Mouse (Mus musculus) brain, embryonic 14.5 days (tissue): ENCODE measurements around the gene Fam131c. TPM values are rescaled to one million over a fixed set of nuclear protein-coding genes. Genes with fewer than 3 reads are reported as not detected.

Source experiments
- DNase-seq: peaks from one replicate; pipeline ENCODE4 v3.0.0-alpha.2; 2011; ENCODE audit warnings: low read depth
- CTCF ChIP-seq: fragments of 200-500 bp; IDR thresholded peaks from 2 replicates; pipeline ENCODE4 v1.5.1; 2012; ENCODE audit warnings: inconsistent platforms, mild to moderate bottlenecking, moderate library complexity, borderline replicate concordance; ENCODE audit not compliant: insufficient read depth, insufficient read length; ENCODE audit errors: extremely low read depth
- POLR2A ChIP-seq: fragments of 200-500 bp; IDR thresholded peaks from 2 replicates; pipeline ENCODE4 v1.6.1; 2012; ENCODE audit warnings: mild to moderate bottlenecking, inconsistent platforms, borderline replicate concordance; ENCODE audit not compliant: poor library complexity, insufficient read depth, insufficient read length, severe bottlenecking; ENCODE audit errors: extremely low read depth
- polyA plus RNA-seq: library from polyadenylated mRNA; depleted of rRNA; stranded (reverse); fragments of >200 nt; gene quantifications from 2 replicates; pipeline ENCODE4 v1.2.3, GENCODE M21; 2012; rRNA removed

Gene Fam131c
- 21.3 and 29.0 TPM in 2 replicates for polyA plus RNA-seq

DNA sequence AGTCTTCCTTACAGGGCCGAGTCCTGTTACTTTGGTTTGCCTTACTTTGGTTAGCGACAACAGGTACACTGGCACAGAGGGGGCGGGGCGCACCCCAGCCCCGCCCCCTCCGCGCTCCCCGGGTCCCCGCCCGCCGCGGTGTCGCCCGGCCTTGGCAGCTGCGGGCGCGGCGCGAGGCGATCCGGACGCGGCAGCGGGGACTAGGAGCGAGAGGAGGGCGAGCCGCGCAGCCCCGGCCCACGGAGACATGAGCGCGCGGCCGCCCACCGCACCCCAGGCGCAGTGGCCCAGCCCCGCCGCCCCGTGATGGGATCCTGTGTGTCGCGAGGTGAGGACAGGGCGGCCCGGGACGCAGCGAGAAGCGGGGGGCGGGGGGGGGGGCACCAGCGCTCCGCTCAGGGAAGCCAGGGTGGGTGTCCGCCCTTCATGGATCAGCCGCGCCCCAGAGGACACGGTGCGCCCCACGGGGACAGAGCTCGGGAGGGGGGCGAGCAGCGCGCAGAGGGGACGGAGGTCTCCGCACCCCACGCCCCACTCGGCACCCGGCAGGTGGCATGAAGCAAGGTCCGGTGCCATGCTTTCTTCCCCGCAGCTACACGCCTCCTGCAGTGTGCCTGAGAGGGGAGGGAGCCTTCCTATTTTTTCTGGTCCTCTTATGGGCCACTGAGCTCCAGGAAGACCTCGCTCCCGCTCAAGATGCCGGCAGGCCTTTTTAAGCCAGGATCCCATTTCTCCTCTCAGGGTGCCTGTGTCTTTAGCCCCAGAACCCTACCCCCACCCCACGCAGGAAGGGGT lies at the start of gene Fam131c:
Fam131c (plus strand) TSS at position 224 of the 795 bp plus-strand sequence.
- DNase-seq = peak; percentile 48
- no peak for TF ChIP-seq CTCF
- no peak for TF ChIP-seq POLR2A

DNA sequence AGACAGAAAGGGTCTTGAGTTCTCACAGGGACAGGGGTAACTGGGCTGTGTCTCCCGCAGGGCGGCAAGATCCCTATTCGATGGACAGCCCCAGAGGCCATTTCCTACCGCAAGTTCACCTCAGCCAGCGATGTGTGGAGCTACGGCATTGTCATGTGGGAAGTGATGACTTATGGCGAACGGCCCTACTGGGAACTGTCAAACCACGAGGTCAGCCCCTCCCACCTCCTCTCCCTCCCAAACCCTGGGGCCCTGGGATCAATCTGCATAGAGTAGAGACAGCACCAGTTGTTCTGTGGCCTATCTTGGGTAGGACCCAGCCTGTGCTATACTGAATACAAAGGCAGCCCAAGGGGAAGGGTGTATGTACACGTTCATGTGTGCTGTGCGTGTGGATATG lies 45.5 kb upstream of the Fam131c start:
- no peak for DNase-seq
- TF ChIP-seq CTCF (no peak), POLR2A (no peak)

DNA sequence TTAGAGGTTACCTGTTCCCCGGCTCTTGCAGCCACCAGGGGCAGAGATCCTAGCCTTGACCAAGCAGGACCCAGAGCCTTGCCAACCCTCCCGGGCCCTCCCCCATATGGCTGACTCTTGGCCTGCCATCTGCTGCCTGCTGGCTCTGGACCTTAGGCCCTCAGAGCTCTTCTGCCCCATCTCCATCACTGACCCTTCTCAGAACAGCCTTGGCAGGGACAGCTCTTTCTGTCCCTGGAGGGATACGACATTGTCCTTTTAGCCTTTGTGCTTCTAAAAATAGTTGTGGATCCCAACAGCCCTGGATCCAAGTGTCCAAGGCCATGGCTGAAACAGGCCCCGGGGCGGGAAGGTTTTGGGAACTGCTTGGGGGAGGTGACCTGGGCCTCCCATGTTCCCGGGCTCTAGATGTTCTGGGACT lies 43.2 kb upstream of the Fam131c start:
- no peak for DNase-seq
- no peak for TF ChIP-seq POLR2A
- no peak for TF ChIP-seq CTCF

DNA sequence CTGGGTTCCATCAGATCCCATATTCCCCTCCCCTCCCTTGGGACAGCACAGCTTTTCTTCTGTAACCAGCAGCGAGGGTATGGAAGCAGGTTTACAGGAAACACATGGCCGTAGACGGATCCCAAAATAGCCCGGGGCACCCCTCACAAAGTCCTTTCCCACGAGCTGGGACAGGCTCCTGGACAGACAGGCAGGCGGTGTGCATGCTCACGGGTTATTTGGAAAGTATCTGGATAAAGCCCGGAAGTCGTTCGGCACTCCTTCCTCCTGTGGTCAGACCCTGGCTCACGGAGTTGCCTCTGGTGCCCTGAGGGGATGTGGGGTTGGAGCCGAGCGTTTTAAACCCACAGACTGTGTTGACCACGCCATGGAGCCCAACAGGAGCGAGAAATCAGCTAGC lies 42.4 kb upstream of the Fam131c start:
- DNase-seq = no peak
- TF ChIP-seq POLR2A (no peak), CTCF (no peak)

DNA sequence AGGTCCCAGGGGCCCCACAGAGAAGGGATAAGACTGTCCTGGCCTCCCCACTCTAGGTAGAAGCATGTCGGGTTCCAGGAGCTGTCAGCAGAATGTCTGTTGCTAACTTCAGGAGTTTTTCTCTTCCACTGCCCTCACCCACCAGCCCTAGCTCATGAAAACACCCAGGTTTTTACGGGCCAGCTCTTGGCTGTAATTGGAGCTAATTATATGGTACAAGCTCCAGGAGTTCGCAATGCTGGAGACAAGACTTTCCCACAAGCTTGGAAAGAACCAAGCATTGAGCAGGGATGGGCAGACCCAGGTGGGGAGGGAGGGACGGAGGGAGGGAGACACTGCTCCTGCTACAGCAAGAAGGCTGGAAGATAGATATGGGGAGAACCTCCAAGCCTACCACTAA lies 40.9 kb upstream of the Fam131c start:
- TF ChIP-seq CTCF (no peak), POLR2A (no peak)
- no peak for DNase-seq

DNA sequence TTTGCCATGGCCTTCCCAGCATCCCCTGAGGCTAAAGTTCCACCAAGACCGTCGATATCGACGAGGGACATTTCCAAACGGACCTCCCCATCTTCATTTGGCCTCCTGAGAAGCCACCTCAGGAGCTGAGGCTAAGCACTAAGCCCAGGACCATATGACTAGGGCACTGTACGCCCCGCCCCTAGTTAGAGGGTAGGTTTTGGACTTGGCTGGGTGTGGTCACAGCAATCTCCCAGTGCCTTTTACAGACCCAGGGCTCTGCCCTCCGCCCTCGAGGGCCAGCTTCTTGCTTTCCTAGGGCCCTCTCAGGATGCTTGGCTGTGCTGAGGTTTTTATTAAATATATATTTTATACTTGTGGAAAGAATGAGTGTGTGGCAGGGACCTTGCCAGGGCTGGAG lies 39.3 kb upstream of the Fam131c start:
- TF ChIP-seq POLR2A = no peak
- TF ChIP-seq CTCF = no peak
- no peak for DNase-seq

DNA sequence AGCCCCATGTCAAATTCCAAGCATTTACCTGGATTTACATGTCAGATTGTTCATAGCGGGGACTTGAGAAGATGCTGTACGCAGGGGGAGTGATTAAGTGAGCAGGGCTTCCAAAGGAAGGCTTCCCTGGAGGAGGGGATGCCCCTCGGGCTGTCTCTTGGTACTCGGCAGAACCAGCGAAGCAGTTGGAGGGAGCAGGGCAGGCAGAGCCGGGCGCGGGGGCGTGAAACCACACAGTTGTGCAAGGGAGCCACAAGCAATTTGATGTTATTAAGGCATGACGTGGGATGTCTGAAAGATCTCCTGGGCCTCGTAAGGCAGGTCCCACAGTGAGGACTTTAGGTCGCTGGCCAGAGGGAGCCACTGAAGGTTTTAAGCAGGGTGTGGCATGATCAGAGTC lies 38.1 kb upstream of the Fam131c start:
- TF ChIP-seq POLR2A (no peak), CTCF (no peak)

DNA sequence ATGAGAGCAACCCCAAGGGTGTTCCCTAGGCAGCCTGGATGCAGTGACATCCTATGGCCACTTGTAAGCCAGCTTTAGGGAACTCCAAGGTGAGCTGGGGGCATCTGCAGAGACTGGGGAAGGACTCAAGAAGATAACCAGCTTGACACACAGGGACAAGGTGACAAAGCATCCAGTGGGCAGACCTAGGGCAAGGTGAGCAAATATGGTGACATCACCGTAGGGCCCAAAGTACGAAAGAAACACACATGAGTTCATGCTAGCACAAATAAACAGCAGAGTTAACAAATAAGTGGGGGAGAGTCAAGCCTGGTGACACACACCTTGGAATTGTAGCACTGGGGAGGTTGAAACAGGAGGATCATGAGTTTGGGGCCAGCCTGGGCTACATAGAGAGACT lies 36.6 kb upstream of the Fam131c start:
- TF ChIP-seq POLR2A (no peak), CTCF (no peak)
- no peak for DNase-seq

More for the DNA sequence above, 38.1 kb upstream of the Fam131c start:
- no peak for DNase-seq

DNA sequence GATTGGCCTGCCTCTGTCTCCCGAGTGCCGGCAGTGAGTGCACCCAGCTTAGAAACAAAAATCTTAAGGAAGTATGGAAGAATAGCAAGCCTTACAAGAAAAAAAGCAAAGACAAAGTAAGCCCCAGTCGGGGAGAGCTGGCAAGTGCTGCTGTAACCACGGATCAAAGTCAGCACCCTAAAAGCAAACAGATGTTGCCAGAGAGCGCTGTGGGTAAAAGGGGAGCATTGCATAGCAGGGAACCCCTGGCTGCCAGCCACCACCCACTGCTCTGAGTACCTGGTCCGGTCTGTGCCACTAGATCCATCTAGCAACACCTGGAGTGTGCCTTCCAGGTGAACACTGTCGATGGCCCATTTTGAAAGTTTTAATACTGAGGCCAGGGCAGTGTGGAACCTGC lies 35.8 kb upstream of the Fam131c start:
- TF ChIP-seq POLR2A (no peak), CTCF (no peak)
- DNase-seq = no peak

DNA sequence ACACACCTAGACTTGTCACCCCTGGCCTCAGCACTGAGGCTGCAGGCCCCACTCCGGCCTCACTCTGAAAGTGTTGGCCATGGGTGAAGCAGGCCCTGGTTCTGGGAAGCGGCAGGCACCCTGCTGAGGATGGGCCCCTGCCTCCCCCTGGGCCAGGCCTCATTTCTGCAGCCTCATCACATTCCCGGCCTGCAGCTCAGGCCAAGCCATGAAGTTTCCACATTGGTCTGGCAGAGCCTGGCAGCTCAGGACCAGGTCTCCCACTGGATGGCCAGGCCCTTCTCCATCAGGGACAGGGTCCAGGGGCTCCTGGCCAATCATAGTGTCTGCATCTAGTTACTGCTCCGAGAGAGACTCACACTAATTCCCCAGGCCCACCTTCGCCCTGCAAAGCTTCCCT lies 33.3 kb upstream of the Fam131c start:
- no peak for TF ChIP-seq CTCF
- no peak for TF ChIP-seq POLR2A
- no peak for DNase-seq

DNA sequence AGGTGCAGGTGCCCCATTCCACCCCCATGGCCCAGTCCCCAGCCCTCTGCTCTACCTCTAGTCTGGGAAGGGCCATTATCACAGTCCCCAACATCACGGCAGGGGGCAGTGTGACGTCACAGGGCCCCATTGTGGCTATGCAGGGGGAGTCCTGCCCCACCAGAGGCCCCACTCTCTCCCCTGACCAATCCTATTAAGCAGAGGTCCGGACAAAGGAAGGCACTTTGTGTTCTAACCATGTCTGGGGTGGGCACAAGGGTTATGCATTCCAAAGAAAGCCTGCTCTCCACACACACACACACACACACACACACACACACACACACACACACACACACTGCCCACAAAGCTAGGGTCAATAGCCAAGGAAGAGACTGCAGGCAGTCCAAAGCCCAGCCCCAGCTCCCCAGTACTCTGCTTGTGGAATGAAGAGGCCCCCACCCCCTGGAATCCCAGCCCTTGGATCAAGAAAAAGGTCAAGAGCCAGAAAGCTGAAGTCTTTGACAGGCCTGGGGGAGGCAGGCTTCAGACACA lies 32.7 kb upstream of the Fam131c start:
- peak; percentile 90 for DNase-seq
- no peak for TF ChIP-seq POLR2A
- TF ChIP-seq CTCF = no peak

DNA sequence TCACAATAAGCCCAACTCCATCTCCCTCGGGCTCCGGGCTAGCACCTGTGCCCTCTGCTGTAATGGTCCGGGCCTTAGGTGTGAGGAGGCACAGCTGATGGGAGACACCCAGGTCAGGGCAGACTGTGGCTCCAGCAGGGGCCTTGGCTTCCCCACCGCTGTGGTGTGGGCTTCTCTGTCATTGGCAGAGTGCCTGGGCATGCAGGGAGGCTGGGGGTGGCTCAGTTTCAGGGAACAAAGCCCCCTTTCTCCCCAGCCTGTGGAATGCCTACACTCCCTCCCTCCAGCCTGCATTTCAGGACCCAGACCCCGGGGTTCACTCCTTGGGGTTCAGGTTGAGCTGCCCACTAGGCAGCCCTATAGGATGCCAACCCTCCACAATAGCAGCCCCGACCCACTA lies 31.8 kb upstream of the Fam131c start:
- TF ChIP-seq POLR2A = no peak
- no peak for TF ChIP-seq CTCF
- peak; percentile 71 for DNase-seq
